In genomic region chr14:24491266-24491981, GRCm38 (mm10) we compare ENCODE assay signal across 8 mouse cellular contexts. TPM values are rescaled to one million over a fixed set of nuclear protein-coding genes. Genes with fewer than 3 reads are reported as not detected.
DNase-seq lines count a peak whose midpoint lies in the region; ATAC-seq and TF ChIP-seq lines count a peak whose summit lies in the region.

No protein-coding gene starts in this region.

- WGBS in bone marrow, adult 2 months, result under 1% methylated on average over 11 of the region's 11 CpGs
- WGBS in hindbrain, embryonic 15.5 days, result 7% methylated on average over 11 of the region's 11 CpGs
- 10% methylated on average over 11 of the region's 11 CpGs for WGBS in midbrain, postnatal 0 days

- H3K4me3 ChIP-seq in layer of hippocampus, adult 2 months, result peak overlapping the region; percentile 98
- H3K4me3 ChIP-seq in bone marrow, adult 2 months (replicated peaks; ENCODE audit: control insufficient read depth, low read depth, low read length), result peak overlapping the region; percentile 86
- peak overlapping the region; percentile 64 for H3K4me3 ChIP-seq in hindbrain, embryonic 15.5 days
- peak overlapping the region; percentile 87 for H3K4me3 ChIP-seq in midbrain, postnatal 0 days (ENCODE audit: low read depth, low read length)

- H3K36me3 ChIP-seq in hindbrain, embryonic 15.5 days, result peaks cover 36% of the 10 kb centered on the region
- H3K36me3 ChIP-seq in midbrain, postnatal 0 days (ENCODE audit: insufficient read depth, low read length), result peaks cover 18% of the 10 kb centered on the region

- peak; percentile 9; the same call in 1 of the 2 replicates for ATAC-seq in hindbrain, embryonic 15.5 days (ENCODE audit: low FRiP score, low read depth)
- peak; percentile 47; the same call in 1 of the 2 replicates for ATAC-seq in midbrain, postnatal 0 days (ENCODE audit: low FRiP score)

- intact Hi-C loops in left cerebral cortex, postnatal 25 days (cut with DNase I), result no loop called here

- TF ChIP-seq POLR2A in bone marrow, adult 2 months (IDR thresholded peaks at IDR 0.05; ENCODE audit: borderline replicate concordance, control insufficient read depth, low read depth, low read length), result no peak

- no peak for DNase-seq in layer of hippocampus, adult 2 months (ENCODE audit: low spot score in 2 of 2)
- DNase-seq in layer of hippocampus, postnatal 10 days (ENCODE audit: low spot score in 2 of 2), result no peak
- DNase-seq in midbrain, postnatal 0 days (ENCODE audit: low spot score), result peak; percentile 57
- DNase-seq in frontal cortex, postnatal 10 days (ENCODE audit: low spot score in 2 of 2), result no peak
- no peak for DNase-seq in cerebellum, adult 18-20 months
- no peak for DNase-seq in left cerebral cortex, postnatal 25 days (ENCODE audit: low spot score in 2 of 2)

- peaks cover 1% of the 10 kb centered on the region; the same call in 1 of the 2 replicates for H3K4me1 ChIP-seq in bone marrow, adult 2 months (ENCODE audit: control insufficient read depth, insufficient read depth, low read length)
- H3K4me1 ChIP-seq in hindbrain, embryonic 15.5 days (replicated peaks), result peaks cover 43% of the 10 kb centered on the region
- peaks cover 2% of the 10 kb centered on the region; the same call in 1 of the 2 replicates for H3K4me1 ChIP-seq in midbrain, postnatal 0 days (ENCODE audit: insufficient read depth, low read length)

- peak overlapping the region; percentile 85 for H3K4me2 ChIP-seq in hindbrain, embryonic 15.5 days
- H3K4me2 ChIP-seq in midbrain, postnatal 0 days (ENCODE audit: low read depth, low read length, poor library complexity, severe bottlenecking), result peak overlapping the region; percentile 65

- peak overlapping the region; percentile 90 for H3K27ac ChIP-seq in layer of hippocampus, adult 2 months
- peak overlapping the region; percentile 28 for H3K27ac ChIP-seq in bone marrow, adult 2 months (ENCODE audit: control insufficient read depth, insufficient read depth, low read depth, low read length, poor library complexity)
- peak overlapping the region; percentile 79 for H3K27ac ChIP-seq in hindbrain, embryonic 15.5 days (replicated peaks)
- H3K27ac ChIP-seq in midbrain, postnatal 0 days (ENCODE audit: low read depth, low read length), result peak overlapping the region; percentile 91

- H3K9ac ChIP-seq in hindbrain, embryonic 15.5 days, result peak overlapping the region; percentile 88
- H3K9ac ChIP-seq in midbrain, postnatal 0 days (replicated peaks; ENCODE audit: low read length, poor library complexity, severe bottlenecking), result peak overlapping the region; percentile 87

- no peaks in the 10 kb centered on the region for H3K27me3 ChIP-seq in hindbrain, embryonic 15.5 days
- H3K27me3 ChIP-seq in midbrain, postnatal 0 days (ENCODE audit: insufficient read depth, low read length), result no peaks in the 10 kb centered on the region

- TF ChIP-seq CTCF in layer of hippocampus, adult 2 months (conservative IDR thresholded peaks at IDR 0.05), result no peak
- TF ChIP-seq CTCF in bone marrow, adult 2 months (IDR thresholded peaks at IDR 0.05; ENCODE audit: control insufficient read depth, insufficient read depth, low read length), result no peak
- TF ChIP-seq CTCF in midbrain, postnatal 0 days (IDR thresholded peaks at IDR 0.05), result no peak

- no peaks in the 10 kb centered on the region for H3K9me3 ChIP-seq in hindbrain, embryonic 15.5 days
- H3K9me3 ChIP-seq in midbrain, postnatal 0 days (ENCODE audit: low read length), result no peaks in the 10 kb centered on the region

RNA-seq across cellular contexts. Expression of gene Rps24, which starts 4.5 kb away (rescaled TPM):
- total RNA-seq in layer of hippocampus, adult 2 months (2021), result 100 to 1,000 TPM; 789 to 821 TPM
- total RNA-seq in layer of hippocampus, postnatal 10 days (2021), result 1,000 to 10,000 TPM in 1 of 2 experiments, 100 to 1,000 TPM in 1; 950 to 1,065 TPM
- 2,952 and 4,163 TPM in 2 replicates for polyA plus RNA-seq in bone marrow, adult 2 months (2011; ENCODE audit: insufficient read depth, insufficient read length, low replicate concordance, missing spikeins)
- polyA plus RNA-seq in hindbrain, embryonic 15.5 days (2015; fragmentation: Nextera tagmentation; extraction: Ambion mirVana), result 520 and 607 TPM in 2 replicates
- total RNA-seq in midbrain, postnatal 0 days (2014; rRNA removed), result 1,066 and 1,223 TPM in 2 replicates
- polyA plus RNA-seq in midbrain, postnatal 0 days (2015; fragmentation: Nextera tagmentation; extraction: Ambion mirVana), result 799 and 839 TPM in 2 replicates
- 100 to 1,000 TPM; 645 to 677 TPM for total RNA-seq in left cerebral cortex, postnatal 25 days (2021)

RNA-seq across cellular contexts. Expression of gene Polr3a, which starts 4.6 kb away (rescaled TPM):
- total RNA-seq in layer of hippocampus, adult 2 months (2021), result 10 to 100 TPM; 37.9 to 38.5 TPM
- 10 to 100 TPM; 31.6 to 36.2 TPM for total RNA-seq in layer of hippocampus, postnatal 10 days (2021)
- polyA plus RNA-seq in bone marrow, adult 2 months (2011; ENCODE audit: insufficient read depth, insufficient read length, low replicate concordance, missing spikeins), result 3.8 and 6.9 TPM in 2 replicates
- 18.0 and 20.1 TPM in 2 replicates for polyA plus RNA-seq in hindbrain, embryonic 15.5 days (2015; fragmentation: Nextera tagmentation; extraction: Ambion mirVana)
- 22.0 and 24.3 TPM in 2 replicates for total RNA-seq in midbrain, postnatal 0 days (2014; rRNA removed)
- polyA plus RNA-seq in midbrain, postnatal 0 days (2015; fragmentation: Nextera tagmentation; extraction: Ambion mirVana), result 12.5 and 14.6 TPM in 2 replicates
- 10 to 100 TPM; 34.4 to 37.3 TPM for total RNA-seq in left cerebral cortex, postnatal 25 days (2021)

Comparison
In these comparisons a context has a peak if more than half of its experiments do, and no peak if none do; other contexts are left out.
1. H3K27ac ChIP-seq: peak in every context shown above with its lines; median percentile 91 in midbrain, postnatal 0 days; 90 in layer of hippocampus, adult 2 months; 79 in hindbrain, embryonic 15.5 days; 28 in bone marrow, adult 2 months.